Mouse (Mus musculus) megakaryocyte, embryonic 14.5 days (primary cell): Measurements from ENCODE around the gene Syn1.

Experiments
- FLI1 ChIP-seq: IDR thresholded peaks from 2 replicates; pipeline ENCODE4 v1.6.1; 2012; ENCODE audit warnings: low read length, inconsistent platforms, mixed read lengths
- GATA1 ChIP-seq: IDR thresholded peaks from 3 replicates; pipeline ENCODE4 v1.6.1; 2012; ENCODE audit warnings: mixed read lengths, low read length, inconsistent platforms, borderline replicate concordance

DNA sequence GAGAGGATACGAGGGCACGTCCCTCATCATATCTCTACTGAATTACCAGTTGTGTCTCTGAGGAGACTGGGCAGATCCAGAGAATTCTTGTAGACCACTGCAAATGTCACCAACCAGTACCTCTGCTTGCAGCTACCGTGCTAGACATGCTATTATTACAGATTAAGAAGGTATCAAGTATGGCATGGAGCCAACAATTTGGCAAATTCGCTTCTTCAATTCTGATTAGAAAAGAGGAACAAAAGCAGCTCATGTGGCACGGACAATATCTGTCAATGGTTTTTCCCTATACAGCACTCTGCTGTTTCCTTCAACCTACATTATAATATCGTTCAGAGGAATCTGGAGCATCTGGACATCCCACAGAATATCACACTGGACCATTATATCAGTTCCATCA is 7.1 kb downstream of the Syn1 start:
- TF ChIP-seq FLI1 (no peak), GATA1 (no peak)
